Mouse (Mus musculus) kidney, postnatal 0 days (tissue): ENCODE measurements around the gene Dpyd. TPM values are rescaled to one million over a fixed set of nuclear protein-coding genes. Genes with fewer than 3 reads are reported as not detected.

ENCODE experiments used
- ATAC-seq: fragments of 200-750 bp; cut with Nextera tagmentation; replicated peaks from 2 replicates; pipeline ENCODE4 v1.8.0; 2017; ENCODE audit warnings: low read depth, moderate number of reproducible peaks, moderate TSS enrichment, moderate library complexity; ENCODE audit not compliant: low FRiP score
- DNase-seq: peaks from one replicate; pipeline ENCODE4 v3.0.0-alpha.2; 2016; ENCODE audit warnings: low spot score
- H3K27ac ChIP-seq: fragments of 300-500 bp; sonication (generic); 2 replicates; pipeline ENCODE4 v1.5.1; 2014; ENCODE audit warnings: mild to moderate bottlenecking
- H3K27me3 ChIP-seq: fragments of 300-500 bp; sonication (generic); 2 replicates; pipeline ENCODE4 v1.6.1; 2014; ENCODE audit warnings: low read length, mixed read lengths; ENCODE audit not compliant: insufficient read depth
- H3K36me3 ChIP-seq: fragments of 300-500 bp; sonication (generic); 2 replicates; pipeline ENCODE4 v1.6.1; 2014; ENCODE audit warnings: low read length, mixed read lengths; ENCODE audit not compliant: insufficient read depth
- H3K4me1 ChIP-seq: fragments of 300-500 bp; sonication (generic); replicated peaks from 2 replicates; pipeline ENCODE4 v1.6.1; 2014; ENCODE audit warnings: antibody characterized with exemption, low read length, mixed read lengths; ENCODE audit not compliant: insufficient read depth
- H3K4me2 ChIP-seq: fragments of 300-500 bp; sonication (generic); 2 replicates; pipeline ENCODE4 v1.6.1; 2014; ENCODE audit warnings: mild to moderate bottlenecking, low read length, moderate library complexity, mixed read lengths
- H3K4me3 ChIP-seq: fragments of 300-500 bp; sonication (generic); replicated peaks from 2 replicates; pipeline ENCODE4 v1.5.1; 2014; ENCODE audit warnings: low read depth, low read length
- H3K9ac ChIP-seq: fragments of 300-500 bp; sonication (generic); 2 replicates; pipeline ENCODE4 v1.6.1; 2014; ENCODE audit warnings: low read depth, low read length
- H3K9me3 ChIP-seq: fragments of 300-500 bp; sonication (generic); replicated peaks from 2 replicates; pipeline ENCODE4 v1.6.1; 2016; ENCODE audit warnings: low read length, inconsistent platforms, mixed read lengths
- CTCF ChIP-seq: IDR thresholded peaks from 2 replicates; pipeline ENCODE4 v1.5.1; 2016; ENCODE audit warnings: antibody characterized with exemption, low read depth, mild to moderate bottlenecking, moderate library complexity
- WGBS: fragments of 180-500 bp; shearing (Covaris S2); extraction: QIAGEN DNeasy Blood & Tissue Kit; methylation state at CpG from one replicate; pipeline ENCODE4 v1.1.7; 2014; 5-methylcytosine and 5-hydroxymethylcytosine counted together
- polyA plus RNA-seq: library from polyadenylated mRNA; unstranded; fragments of >200 nt; fragmentation: Nextera tagmentation; extraction: Ambion mirVana; gene quantifications from 2 replicates; pipeline ENCODE4 v1.2.1, GENCODE M21; 2015

Gene Dpyd
- polyA plus RNA-seq, 1 experiment from 2014 or later, result 3.9 TPM

DNA sequence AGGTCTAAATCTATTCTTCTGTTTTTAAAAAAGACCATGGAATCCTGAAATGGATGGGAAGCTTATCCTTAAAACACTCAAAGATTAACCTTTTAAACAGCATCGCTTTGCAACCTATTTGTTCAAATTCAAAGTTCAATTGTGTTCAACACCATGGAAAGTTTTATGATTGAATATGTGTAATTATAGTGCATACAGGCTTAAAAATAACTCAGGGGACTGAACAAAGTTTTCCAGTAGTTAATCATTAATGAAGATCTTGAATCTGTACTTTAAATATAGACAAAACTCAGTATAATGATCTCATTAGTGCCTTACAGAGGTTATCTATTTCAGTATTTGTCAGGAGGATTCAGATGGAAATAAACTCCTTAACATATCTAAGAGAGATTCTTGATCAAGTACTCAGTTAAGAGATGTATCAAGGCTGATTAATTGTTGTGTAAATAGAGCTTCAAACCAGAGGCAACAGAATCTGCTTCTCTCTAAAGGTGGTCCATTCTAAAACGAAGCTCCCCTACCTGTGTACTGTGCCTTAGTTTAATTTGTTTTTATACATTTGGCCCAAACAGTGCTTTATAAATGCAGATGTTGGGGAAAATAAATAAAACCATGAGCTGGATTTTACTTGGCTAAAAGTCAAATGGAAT is 659.0 kb downstream of the Dpyd start:
- H3K9me3 ChIP-seq, result no peaks in the 10 kb centered on the region
- no peak overlapping the region for H3K4me3 ChIP-seq
- no peaks in the 10 kb centered on the region for H3K4me1 ChIP-seq
- DNase-seq, result no peak
- H3K27me3 ChIP-seq, result no peaks in the 10 kb centered on the region
- H3K4me2 ChIP-seq, result no peak overlapping the region
- no peak for ATAC-seq
- TF ChIP-seq CTCF, result no peak
- H3K27ac ChIP-seq, result no peak overlapping the region
- no peak overlapping the region for H3K9ac ChIP-seq
- H3K36me3 ChIP-seq, result no peaks in the 10 kb centered on the region
- WGBS, result 56% methylated on average over 2 of the region's 2 CpGs

GRCm38 (mm10) chr3:119243181-119243580 is 681.3 kb downstream of the Dpyd start:
- no peaks in the 10 kb centered on the region for H3K27me3 ChIP-seq
- no peaks in the 10 kb centered on the region for H3K36me3 ChIP-seq
- H3K27ac ChIP-seq, result no peak overlapping the region
- TF ChIP-seq CTCF, result no peak
- WGBS, result 79% methylated on average over 3 of the region's 3 CpGs
- no peak overlapping the region for H3K4me3 ChIP-seq
- no peak overlapping the region for H3K9ac ChIP-seq
- ATAC-seq (no peak), DNase-seq (no peak)
- no peaks in the 10 kb centered on the region for H3K4me1 ChIP-seq
- H3K4me2 ChIP-seq, result no peak overlapping the region
- no peaks in the 10 kb centered on the region for H3K9me3 ChIP-seq

- 54% methylated on average over 5 of the region's 5 CpGs for WGBS
- Histone ChIP-seq H3K9ac (no peak overlapping the region), H3K4me2 (no peak overlapping the region), H3K27me3 (no peaks in the 10 kb centered on the region), H3K4me1 (no peaks in the 10 kb centered on the region), H3K9me3 (no peaks in the 10 kb centered on the region), H3K4me3 (no peak overlapping the region), H3K36me3 (no peaks in the 10 kb centered on the region), H3K27ac (no peak overlapping the region)
- TF ChIP-seq CTCF, result peak; percentile 60
- ATAC-seq, result no peak
- peak; percentile 9 for DNase-seq
These were observed 694.6 kb downstream of the Dpyd start for GRCm38 (mm10) chr3:119256516-119256915.

GRCm38 (mm10) chr3:119275241-119275640 is 713.3 kb downstream of the Dpyd start:
- no peaks in the 10 kb centered on the region for H3K36me3 ChIP-seq
- no peak for TF ChIP-seq CTCF
- no peaks in the 10 kb centered on the region for H3K27me3 ChIP-seq
- no peak overlapping the region for H3K4me3 ChIP-seq
- no peaks in the 10 kb centered on the region for H3K9me3 ChIP-seq
- DNase-seq (no peak), ATAC-seq (no peak)
- no peak overlapping the region for H3K9ac ChIP-seq
- H3K27ac ChIP-seq, result no peak overlapping the region
- H3K4me1 ChIP-seq, result no peaks in the 10 kb centered on the region
- WGBS, result 54% methylated on average over 2 of the region's 2 CpGs
- no peak overlapping the region for H3K4me2 ChIP-seq

DNA sequence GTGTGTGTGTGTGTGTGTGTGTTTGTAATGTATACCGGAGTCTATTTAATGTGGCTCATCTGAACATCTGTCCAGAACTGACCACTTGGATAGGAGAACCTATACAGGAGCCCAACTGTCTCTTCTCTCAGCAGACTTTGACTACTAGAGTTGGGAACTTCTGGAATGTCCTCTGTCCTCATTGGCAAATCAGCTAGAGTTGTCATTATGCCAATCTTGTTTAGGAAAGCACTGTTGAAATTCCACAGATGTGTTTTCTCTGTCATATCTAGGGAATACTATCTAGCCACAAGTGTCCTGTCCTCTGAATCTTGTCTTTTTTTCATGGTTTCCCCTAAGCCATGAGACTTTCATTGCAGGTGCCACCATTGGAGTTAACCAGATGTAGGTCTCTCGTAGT is 718.7 kb downstream of the Dpyd start:
- H3K27me3 ChIP-seq, result no peaks in the 10 kb centered on the region
- 93% methylated on average over 2 of the region's 2 CpGs for WGBS
- no peak overlapping the region for H3K9ac ChIP-seq
- H3K4me1 ChIP-seq, result no peaks in the 10 kb centered on the region
- no peak for DNase-seq
- no peaks in the 10 kb centered on the region for H3K9me3 ChIP-seq
- ATAC-seq, result no peak
- no peak overlapping the region for H3K4me3 ChIP-seq
- no peak overlapping the region for H3K4me2 ChIP-seq
- TF ChIP-seq CTCF, result no peak
- no peaks in the 10 kb centered on the region for H3K36me3 ChIP-seq
- no peak overlapping the region for H3K27ac ChIP-seq

DNA sequence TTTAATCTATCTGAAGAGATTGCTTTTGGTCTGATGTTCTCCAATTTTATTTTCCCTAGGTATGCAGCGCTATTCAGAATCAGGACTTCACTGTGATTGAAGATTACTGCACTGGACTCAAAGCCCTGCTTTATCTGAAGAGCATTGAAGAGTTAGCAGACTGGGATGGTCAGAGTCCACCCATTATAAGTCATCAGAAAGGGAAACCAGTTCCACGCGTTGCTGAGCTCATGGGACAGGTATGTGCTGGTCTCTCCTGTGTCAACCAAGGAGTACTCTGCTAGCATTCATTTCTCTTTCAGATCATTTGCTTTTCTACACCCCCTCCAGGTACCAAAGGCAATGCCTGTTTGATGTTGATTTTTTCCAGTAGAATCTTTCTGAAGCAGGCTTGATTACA is 752.8 kb downstream of the Dpyd start:
- Histone ChIP-seq H3K4me3 (no peak overlapping the region), H3K9me3 (no peaks in the 10 kb centered on the region), H3K4me1 (no peaks in the 10 kb centered on the region), H3K4me2 (no peak overlapping the region), H3K27ac (no peak overlapping the region), H3K9ac (no peak overlapping the region), H3K27me3 (no peaks in the 10 kb centered on the region), H3K36me3 (no peaks in the 10 kb centered on the region)
- no peak for TF ChIP-seq CTCF
- DNase-seq, result no peak
- WGBS, result 85% methylated on average over 3 of the region's 3 CpGs
- no peak for ATAC-seq

GRCm38 (mm10) chr3:119329063-119329462 is 767.1 kb downstream of the Dpyd start:
- 79% methylated on average over 7 of the region's 7 CpGs for WGBS
- no peak for DNase-seq
- no peak overlapping the region for H3K4me2 ChIP-seq
- TF ChIP-seq CTCF, result no peak
- H3K9ac ChIP-seq, result no peak overlapping the region
- H3K27ac ChIP-seq, result no peak overlapping the region
- H3K4me3 ChIP-seq, result no peak overlapping the region
- no peaks in the 10 kb centered on the region for H3K4me1 ChIP-seq
- no peak for ATAC-seq
- H3K9me3 ChIP-seq, result no peaks in the 10 kb centered on the region
- H3K27me3 ChIP-seq, result no peaks in the 10 kb centered on the region
- H3K36me3 ChIP-seq, result no peaks in the 10 kb centered on the region
